Mouse (Mus musculus) midbrain, postnatal 0 days (tissue): Measurements from ENCODE around the gene Dph5. TPM values are rescaled to one million over a fixed set of nuclear protein-coding genes. Genes with fewer than 3 reads are reported as not detected.
"Not testable (repeated sequence)": the region's sequence is repeated elsewhere in the genome, so short reads cannot be mapped to it uniquely, and the experiment has no call there.

Experiments
- ATAC-seq: fragments of 200-750 bp; cut with Nextera tagmentation; 2 replicates; pipeline ENCODE4 v1.8.0; 2017; ENCODE audit warnings: moderate number of reproducible peaks, mild to moderate bottlenecking, moderate TSS enrichment, moderate library complexity; ENCODE audit not compliant: low FRiP score
- DNase-seq: peaks from one replicate; pipeline ENCODE4 v3.0.0-alpha.2; 2015; ENCODE audit warnings: low spot score
- H3K27ac ChIP-seq: fragments of 300-500 bp; sonication (generic); 2 replicates; pipeline ENCODE4 v1.5.1; 2014; ENCODE audit warnings: low read depth, mild to moderate bottlenecking, low read length, mixed read lengths
- H3K27me3 ChIP-seq: fragments of 300-500 bp; sonication (generic); 2 replicates; pipeline ENCODE4 v1.6.1; 2014; ENCODE audit warnings: low read length, control low read depth, mixed read lengths; ENCODE audit not compliant: insufficient read depth
- H3K36me3 ChIP-seq: fragments of 300-500 bp; sonication (generic); 2 replicates; pipeline ENCODE4 v1.6.1; 2014; ENCODE audit warnings: low read length, control low read depth, mixed read lengths; ENCODE audit not compliant: insufficient read depth
- H3K4me1 ChIP-seq: fragments of 300-500 bp; sonication (generic); 2 replicates; pipeline ENCODE4 v1.6.1; 2014; ENCODE audit warnings: mild to moderate bottlenecking, control low read depth, antibody characterized with exemption, low read length, mixed read lengths; ENCODE audit not compliant: insufficient read depth
- H3K4me2 ChIP-seq: fragments of 300-500 bp; sonication (generic); 2 replicates; pipeline ENCODE4 v1.6.1; 2014; ENCODE audit warnings: low read depth, mild to moderate bottlenecking, low read length, mixed read lengths; ENCODE audit not compliant: poor library complexity, severe bottlenecking
- H3K4me3 ChIP-seq: fragments of 300-500 bp; sonication (generic); 2 replicates; pipeline ENCODE4 v1.5.1; 2014; ENCODE audit warnings: low read depth, mild to moderate bottlenecking, low read length, moderate library complexity
- H3K9ac ChIP-seq: fragments of 300-500 bp; sonication (generic); replicated peaks from 2 replicates; pipeline ENCODE4 v1.6.1; 2014; ENCODE audit warnings: mild to moderate bottlenecking, low read length, moderate library complexity, mixed read lengths; ENCODE audit not compliant: poor library complexity, severe bottlenecking
- H3K9me3 ChIP-seq: fragments of 300-500 bp; sonication (generic); 2 replicates; pipeline ENCODE4 v1.6.1; 2016; ENCODE audit warnings: low read length, control low read depth
- CTCF ChIP-seq: IDR thresholded peaks from 2 replicates; pipeline ENCODE4 v1.5.1; 2016; ENCODE audit warnings: antibody characterized with exemption, mild to moderate bottlenecking
- WGBS: fragments of 180-500 bp; shearing (Covaris S2); extraction: QIAGEN DNeasy Blood & Tissue Kit; methylation state at CpG from one replicate; pipeline ENCODE4 v1.1.7; 2014; 5-methylcytosine and 5-hydroxymethylcytosine counted together
- polyA plus RNA-seq: library from polyadenylated mRNA; unstranded; fragments of >200 nt; fragmentation: Nextera tagmentation; extraction: Ambion mirVana; gene quantifications from 2 replicates; pipeline ENCODE4 v1.2.1, GENCODE M21; 2015
- total RNA-seq: library from RNA; depleted of rRNA; stranded (reverse); fragments of >200 nt; gene quantifications from 2 replicates; pipeline ENCODE4 v1.2.3, GENCODE M21; 2014

The Dph5 gene
- total and polyA plus RNA-seq, 2 experiments from 2014 or later, result 9.3 to 19.7 TPM

DNA sequence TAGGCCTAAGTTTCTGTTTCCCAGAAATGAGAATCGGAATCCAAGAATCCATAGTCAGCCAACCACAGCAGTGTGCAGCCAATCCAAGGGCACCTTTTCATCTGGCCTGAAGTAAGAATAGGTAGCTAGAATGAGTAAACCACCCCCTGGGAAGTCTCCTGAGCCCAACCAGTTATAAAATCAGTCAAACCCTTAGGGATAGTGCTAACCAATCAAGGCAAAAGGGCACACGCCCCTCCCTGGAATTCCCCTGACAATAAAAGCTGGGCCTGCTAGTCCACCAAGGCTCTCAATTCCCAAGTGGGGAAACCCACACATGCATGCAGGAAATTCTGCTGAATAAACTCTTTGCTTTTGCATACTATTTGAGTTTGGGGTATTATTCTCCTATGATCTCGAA, 28.8 kb upstream of the Dph5 start:
- WGBS, result 86% methylated on average over 3 of the region's 3 CpGs
- Histone ChIP-seq H3K4me2 (no peak overlapping the region), H3K4me1 (no peaks in the 10 kb centered on the region), H3K4me3 (no peak overlapping the region), H3K27me3 (no peaks in the 10 kb centered on the region), H3K36me3 (no peaks in the 10 kb centered on the region), H3K9me3 (no peaks in the 10 kb centered on the region), H3K9ac (no peak overlapping the region), H3K27ac (no peak overlapping the region)
- no peak for TF ChIP-seq CTCF
- DNase-seq (no peak), ATAC-seq (no peak)

DNA sequence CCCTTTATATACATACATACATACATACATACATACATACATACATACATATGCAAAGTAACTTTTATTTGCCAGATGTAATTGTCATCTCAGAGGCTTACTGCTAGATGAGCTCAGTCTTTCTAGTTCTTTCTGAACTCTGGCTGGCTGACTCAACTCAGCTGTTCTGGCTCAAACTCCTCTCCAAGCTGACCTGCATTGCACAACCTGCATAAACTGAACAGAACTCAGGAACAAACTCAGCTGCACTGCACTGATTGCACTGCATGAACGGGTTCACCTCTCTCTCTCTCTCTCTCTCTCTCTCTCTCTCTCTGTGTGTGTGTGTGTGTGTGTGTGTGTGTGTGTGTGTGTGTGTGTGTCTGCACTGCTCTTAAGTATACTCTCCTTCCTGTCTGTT, 26.9 kb upstream of the Dph5 start:
- not testable (repeated sequence) for H3K36me3 ChIP-seq, H3K4me1 ChIP-seq, H3K4me3 ChIP-seq, H3K4me2 ChIP-seq, H3K9me3 ChIP-seq, H3K9ac ChIP-seq, H3K27me3 ChIP-seq, DNase-seq, ATAC-seq, H3K27ac ChIP-seq
- 82% methylated on average over 1 of the region's 1 CpGs for WGBS

DNA sequence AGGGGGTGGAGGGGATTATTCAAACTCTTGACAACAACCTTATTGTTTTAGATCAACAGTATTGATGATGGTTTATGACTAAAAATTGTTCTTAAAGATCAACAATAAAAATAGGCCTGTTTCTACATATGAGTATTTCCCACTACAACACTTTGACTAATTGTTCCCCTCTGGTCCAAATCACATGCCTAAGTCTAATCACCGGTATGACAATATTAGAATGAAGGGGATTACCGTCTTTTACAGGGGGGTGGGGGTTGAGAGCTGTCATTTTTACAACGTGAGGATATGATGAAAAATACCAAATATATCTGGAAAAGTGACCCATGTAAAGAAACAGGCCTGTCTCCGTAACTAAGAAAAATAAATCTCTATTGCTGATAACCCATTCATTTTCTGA, 24.1 kb upstream of the Dph5 start:
- WGBS, result 74% methylated on average over 4 of the region's 4 CpGs
- H3K9me3 ChIP-seq, result no peaks in the 10 kb centered on the region
- no peak for DNase-seq
- no peaks in the 10 kb centered on the region for H3K36me3 ChIP-seq
- no peak overlapping the region for H3K9ac ChIP-seq
- no peaks in the 10 kb centered on the region for H3K27me3 ChIP-seq
- no peaks in the 10 kb centered on the region for H3K4me1 ChIP-seq
- no peak for TF ChIP-seq CTCF
- no peak overlapping the region for H3K27ac ChIP-seq
- ATAC-seq, result no peak
- no peak overlapping the region for H3K4me2 ChIP-seq
- H3K4me3 ChIP-seq, result no peak overlapping the region

DNA sequence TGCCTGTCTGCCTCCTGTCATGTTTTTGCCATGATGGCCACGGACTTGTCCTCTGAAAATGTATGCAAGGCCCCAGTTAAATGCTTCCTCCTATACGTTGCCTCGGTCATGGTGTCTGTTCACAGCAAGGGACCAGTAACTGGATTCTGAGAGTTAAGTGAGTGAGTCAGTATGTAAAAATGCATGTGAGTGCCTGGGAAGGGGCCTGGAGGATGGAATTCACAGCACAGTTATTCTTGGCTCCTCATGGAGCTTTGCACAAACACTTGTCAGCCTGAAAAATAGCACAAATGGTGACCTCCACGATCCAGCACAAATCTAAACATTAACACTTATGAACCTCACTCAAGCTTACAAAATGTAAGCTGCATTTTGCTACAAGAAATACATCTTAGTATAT, 20.5 kb upstream of the Dph5 start:
- Histone ChIP-seq H3K4me1 (no peaks in the 10 kb centered on the region), H3K27me3 (no peaks in the 10 kb centered on the region), H3K4me3 (no peak overlapping the region), H3K9me3 (no peaks in the 10 kb centered on the region), H3K9ac (no peak overlapping the region), H3K36me3 (no peaks in the 10 kb centered on the region), H3K4me2 (no peak overlapping the region), H3K27ac (no peak overlapping the region)
- TF ChIP-seq CTCF, result no peak
- WGBS, result 86% methylated on average over 4 of the region's 4 CpGs
- ATAC-seq, result no peak
- DNase-seq, result no peak

DNA sequence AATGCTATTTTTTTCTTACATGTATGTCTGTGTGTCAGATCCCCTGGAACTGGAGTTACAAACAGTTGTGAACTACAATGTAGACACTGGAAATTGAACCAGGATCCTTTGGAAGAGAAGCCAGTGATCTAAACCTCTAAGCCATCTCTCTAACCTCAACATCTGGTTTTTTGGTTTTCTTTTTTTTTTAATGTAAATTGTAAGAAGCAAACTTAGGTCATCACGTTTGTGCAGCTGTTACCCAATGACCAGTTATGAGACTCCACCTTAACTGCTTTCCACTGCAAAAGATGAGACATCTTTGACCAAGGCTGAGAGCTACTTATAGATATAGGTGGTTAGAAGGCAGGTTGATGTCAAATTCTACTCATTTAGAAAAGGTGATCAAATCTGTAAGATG, 19.7 kb upstream of the Dph5 start:
- H3K27me3 ChIP-seq, result no peaks in the 10 kb centered on the region
- H3K9ac ChIP-seq, result no peak overlapping the region
- H3K27ac ChIP-seq, result no peak overlapping the region
- 75% methylated on average over 1 of the region's 1 CpGs for WGBS
- no peaks in the 10 kb centered on the region for H3K9me3 ChIP-seq
- no peak for TF ChIP-seq CTCF
- H3K4me2 ChIP-seq, result no peak overlapping the region
- no peaks in the 10 kb centered on the region for H3K36me3 ChIP-seq
- DNase-seq, result no peak
- ATAC-seq, result no peak
- no peak overlapping the region for H3K4me3 ChIP-seq
- H3K4me1 ChIP-seq, result no peaks in the 10 kb centered on the region

- H3K4me3 ChIP-seq, result no peak overlapping the region
- no peaks in the 10 kb centered on the region for H3K27me3 ChIP-seq
- no peak overlapping the region for H3K9ac ChIP-seq
- no peak overlapping the region for H3K27ac ChIP-seq
- H3K4me1 ChIP-seq, result no peaks in the 10 kb centered on the region
- H3K36me3 ChIP-seq, result no peaks in the 10 kb centered on the region
- no peaks in the 10 kb centered on the region for H3K9me3 ChIP-seq
- no peak overlapping the region for H3K4me2 ChIP-seq
- WGBS, result 84% methylated on average over 2 of the region's 2 CpGs
- ATAC-seq, result no peak
- DNase-seq, result no peak
- TF ChIP-seq CTCF, result no peak
Measured at GRCm38 (mm10) chr3:115869360-115869759, 18.3 kb upstream of the Dph5 start.

GRCm38 (mm10) chr3:115875551-115875950, 12.1 kb upstream of the Dph5 start:
- WGBS, result 60% methylated on average over 6 of the region's 6 CpGs
- H3K9ac ChIP-seq, result no peak overlapping the region
- no peaks in the 10 kb centered on the region for H3K4me1 ChIP-seq
- ATAC-seq (no peak), DNase-seq (no peak)
- H3K27ac ChIP-seq, result no peak overlapping the region
- no peak overlapping the region for H3K4me2 ChIP-seq
- H3K9me3 ChIP-seq, result no peaks in the 10 kb centered on the region
- no peaks in the 10 kb centered on the region for H3K36me3 ChIP-seq
- H3K27me3 ChIP-seq, result no peaks in the 10 kb centered on the region
- TF ChIP-seq CTCF, result no peak
- H3K4me3 ChIP-seq, result no peak overlapping the region
